Mouse (Mus musculus) lung, adult 2 months (tissue): ENCODE measurements at regions not wholly inside any gene's neighbourhood (a gene's known extent, or its start where the extent isn't known, plus 50 kb on each side); places are given as distances from the start of the nearest gene placed in this dataset.

Source experiments
- CTCF ChIP-seq: fragments of 200-500 bp; IDR thresholded peaks from 2 replicates; pipeline ENCODE4 v1.5.1; 2011; ENCODE audit warnings: mild to moderate bottlenecking, low read length, control low read depth; ENCODE audit not compliant: insufficient read depth
- POLR2A ChIP-seq: fragments of 200-500 bp; IDR thresholded peaks from 2 replicates; pipeline ENCODE4 v1.6.1; 2011; ENCODE audit warnings: low read depth, mild to moderate bottlenecking, control low read depth, low read length, borderline replicate concordance; ENCODE audit errors: extremely low read depth

GRCm38 (mm10) chr12:106460650-106461049 lies 450.6 kb downstream of the Vrk1 start:
- no peak for TF ChIP-seq CTCF
- no peak for TF ChIP-seq POLR2A
